Comparison of ENCODE assay signal across 9 mouse cellular contexts in genomic region chr2:167417694-167418093, GRCm38 (mm10). TPM values are rescaled to one million over a fixed set of nuclear protein-coding genes. Genes with fewer than 3 reads are reported as not detected.
DNase-seq lines count a peak whose midpoint lies in the region; ATAC-seq and TF ChIP-seq lines count a peak whose summit lies in the region.
"Had no signal": no experiment of that assay in that cellular context is flagged by ENCODE, and none has a peak within 500 bp of the region (broad histone marks: within the 10 kb centered on the region; RNA-seq: fewer than 3 reads in every experiment).

No protein-coding gene starts in this region.

- no peak overlapping the region for H3K9ac ChIP-seq in liver, adult 2 months (ENCODE audit: low read depth, low read length)
- H3K9ac ChIP-seq in liver, embryonic 11.5 days (ENCODE audit: low read depth, low read length), result no peak overlapping the region
- no peak overlapping the region for H3K9ac ChIP-seq in lung, postnatal 0 days (replicated peaks; ENCODE audit: low read depth)

- H3K4me2 ChIP-seq in liver, embryonic 11.5 days, result no peak overlapping the region
- no peak overlapping the region for H3K4me2 ChIP-seq in lung, postnatal 0 days (replicated peaks; ENCODE audit: low read depth, low read length)
- H3K4me2 ChIP-seq: neural tube, embryonic 12.5 days had no signal

- TF ChIP-seq CTCF in liver, adult 2 months (IDR thresholded peaks at IDR 0.05; ENCODE audit: low read depth, low read length), result peak; percentile 83
- TF ChIP-seq CTCF in lung, postnatal 0 days (IDR thresholded peaks at IDR 0.05), result peak; percentile 81
- TF ChIP-seq CTCF in spleen, adult 2 months (IDR thresholded peaks at IDR 0.05; ENCODE audit: extremely low read depth, insufficient read depth, insufficient read length, insufficient replicate concordance), result peak; percentile 80; the same call in 1 of the 2 replicates

- WGBS in liver, adult 2 months, result 26% methylated on average over 4 of the region's 4 CpGs
- WGBS in liver, embryonic 11.5 days, result 27% methylated on average over 4 of the region's 4 CpGs
- 24% methylated on average over 4 of the region's 4 CpGs for WGBS in lung, postnatal 0 days
- 31% methylated on average over 4 of the region's 4 CpGs for WGBS in spleen, adult 2 months

- no peak overlapping the region for H3K4me3 ChIP-seq in liver, adult 2 months (ENCODE audit: insufficient read depth, low read depth, low read length)
- H3K4me3 ChIP-seq in liver, embryonic 11.5 days (ENCODE audit: low read depth, low read length), result no peak overlapping the region
- no peak overlapping the region for H3K4me3 ChIP-seq in lung, postnatal 0 days (ENCODE audit: low read depth, low read length)
- H3K4me3 ChIP-seq in spleen, adult 2 months (ENCODE audit: extremely low read depth, insufficient read depth, insufficient read length), result no peak overlapping the region
- H3K4me3 ChIP-seq: neural tube, embryonic 12.5 days had no signal

- no peak for ATAC-seq in liver, embryonic 11.5 days (replicated peaks; ENCODE audit: low FRiP score)
- ATAC-seq in lung, postnatal 0 days, result no peak
- no peak for ATAC-seq in megakaryocyte progenitor cell, adult 5-6 weeks (replicated peaks; ENCODE audit: poor library complexity)

- H3K4me1 ChIP-seq in liver, adult 2 months (ENCODE audit: control insufficient read depth, insufficient read depth, low read length), result peaks cover 25% of the 10 kb centered on the region
- H3K4me1 ChIP-seq in liver, embryonic 11.5 days (replicated peaks; ENCODE audit: control insufficient read depth, insufficient read depth, low read length), result peaks cover 16% of the 10 kb centered on the region
- H3K4me1 ChIP-seq in lung, postnatal 0 days (ENCODE audit: insufficient read depth, low read depth, low read length), result peaks cover 13% of the 10 kb centered on the region; the same call in 1 of the 2 replicates
- H3K4me1 ChIP-seq in spleen, adult 2 months (ENCODE audit: control insufficient read depth, insufficient read depth, insufficient read length), result peaks cover 6% of the 10 kb centered on the region; the same call in 1 of the 2 replicates

- no peaks in the 10 kb centered on the region for H3K36me3 ChIP-seq in liver, adult 2 months (ENCODE audit: control insufficient read depth, insufficient read depth, low read length)
- H3K36me3 ChIP-seq in liver, embryonic 11.5 days (ENCODE audit: control insufficient read depth, insufficient read depth, low read length), result no peaks in the 10 kb centered on the region
- H3K36me3 ChIP-seq in lung, postnatal 0 days (ENCODE audit: insufficient read depth, low read length), result no peaks in the 10 kb centered on the region
- no peaks in the 10 kb centered on the region for H3K36me3 ChIP-seq in spleen, adult 2 months (ENCODE audit: control insufficient read depth, insufficient read depth, low read length)
- H3K36me3 ChIP-seq: neural tube, embryonic 12.5 days had no signal

- peak; percentile 62 for DNase-seq in liver, adult 2 months (ENCODE audit: extremely low read depth, low read depth, low spot score)
- no peak for DNase-seq in liver, embryonic 11.5 days (ENCODE audit: low spot score)
- peak; percentile 77 to 84 for DNase-seq in adrenal gland, adult 18-20 months (ENCODE audit: low spot score in 2 of 2)
- DNase-seq in embryo, embryonic 9.5 days (ENCODE audit: extremely low spot score), result peak; percentile 65
- DNase-seq in kidney, adult 9 months, result peak; percentile 83
- DNase-seq in lung, postnatal 0 days (ENCODE audit: low spot score), result peak; percentile 68
- peak; percentile 39 to 75 for DNase-seq in spleen, adult 2 months (ENCODE audit: low read depth in 1 of 2, low spot score in 2 of 2)

- no peaks in the 10 kb centered on the region for H3K27me3 ChIP-seq in liver, adult 2 months (ENCODE audit: control insufficient read depth, insufficient read depth, low read length)
- H3K27me3 ChIP-seq in liver, embryonic 11.5 days (replicated peaks; ENCODE audit: control insufficient read depth, insufficient read depth, low read length), result no peaks in the 10 kb centered on the region
- no peaks in the 10 kb centered on the region for H3K27me3 ChIP-seq in lung, postnatal 0 days (replicated peaks; ENCODE audit: insufficient read depth, low read length)
- no peaks in the 10 kb centered on the region for H3K27me3 ChIP-seq in spleen, adult 2 months (ENCODE audit: control insufficient read depth, insufficient read depth, low read length)
- H3K27me3 ChIP-seq: neural tube, embryonic 12.5 days had no signal

- H3K79me2 ChIP-seq in liver, adult 2 months (ENCODE audit: control insufficient read depth, insufficient read depth, low read length), result no peaks in the 10 kb centered on the region

- no peaks in the 10 kb centered on the region for H3K9me3 ChIP-seq in liver, embryonic 11.5 days (ENCODE audit: control insufficient read depth, low read length)
- H3K9me3 ChIP-seq in lung, postnatal 0 days (ENCODE audit: low read length), result no peaks in the 10 kb centered on the region
- H3K9me3 ChIP-seq: neural tube, embryonic 12.5 days had no signal

- no peak for TF ChIP-seq POLR2A in liver, adult 2 months (IDR thresholded peaks at IDR 0.05; ENCODE audit: extremely low read depth, insufficient read depth, low read length)
- no peak for TF ChIP-seq POLR2A in spleen, adult 2 months (IDR thresholded peaks at IDR 0.05; ENCODE audit: low read depth, low read length)

- no peak overlapping the region for H3K27ac ChIP-seq in liver, adult 2 months (replicated peaks; ENCODE audit: insufficient read depth, low read depth, low read length)
- H3K27ac ChIP-seq in liver, embryonic 11.5 days (ENCODE audit: low read depth, low read length), result no peak overlapping the region
- no peak overlapping the region for H3K27ac ChIP-seq in lung, postnatal 0 days (ENCODE audit: low read length)
- no peak overlapping the region for H3K27ac ChIP-seq in spleen, adult 2 months (ENCODE audit: insufficient read depth, low read length)
- H3K27ac ChIP-seq: neural tube, embryonic 12.5 days had no signal

- TF ChIP-seq EP300 in lung, postnatal 0 days (IDR thresholded peaks at IDR 0.05), result no peak

RNA-seq across cellular contexts. Expression of gene Slc9a8, which starts 3.8 kb away (rescaled TPM):
- 14.9 and 22.6 TPM in 2 replicates for total RNA-seq in liver, adult 2 months (2014; rRNA removed)
- polyA plus RNA-seq in liver, adult 2 months (2012; rRNA removed), result 25.8 and 34.2 TPM in 2 replicates
- polyA plus RNA-seq in liver, embryonic 11.5 days (2014; fragmentation: Nextera tagmentation; extraction: Ambion mirVana), result 22.0 and 23.8 TPM in 2 replicates
- 10 to 100 TPM; 32.6 to 33.1 TPM for total RNA-seq in adrenal gland, adult 18-20 months (2021)
- 9.2 and 9.8 TPM in 2 replicates for polyA plus RNA-seq in lung, postnatal 0 days (2015; fragmentation: Nextera tagmentation; extraction: Ambion mirVana)
- 47.7 and 53.8 TPM in 2 replicates for polyA plus RNA-seq in spleen, adult 2 months (2012; rRNA removed)
- total RNA-seq in megakaryocyte progenitor cell, adult 5-6 weeks (2015), result 25.5 and 37.4 TPM in 2 replicates
- total RNA-seq in megakaryocyte progenitor cell, adult 5-6 weeks (2017), result 17.9 and 25.3 TPM in 2 replicates
